Mouse (Mus musculus) embryonic facial prominence, embryonic 13.5 days (tissue): ENCODE results near the gene Hpn. TPM values are rescaled to one million over a fixed set of nuclear protein-coding genes. Genes with fewer than 3 reads are reported as not detected.
A peak's percentile ranks its signal among the peaks of the same experiment; 100 is the strongest.

ENCODE experiments used
- ATAC-seq: fragments of 200-750 bp; cut with Nextera tagmentation; 2 replicates; pipeline ENCODE4 v1.8.0; 2017; ENCODE audit warnings: low read depth; ENCODE audit not compliant: insufficient number of reproducible peaks, insufficient read depth, low FRiP score, low TSS enrichment
- H3K27ac ChIP-seq: fragments of 300-500 bp; sonication (generic); 2 replicates; pipeline ENCODE4 v1.5.1; 2015; ENCODE audit warnings: moderate library complexity, mild to moderate bottlenecking, inconsistent platforms
- H3K27me3 ChIP-seq: fragments of 300-500 bp; sonication (generic); 2 replicates; pipeline ENCODE4 v1.6.1; 2015; ENCODE audit warnings: mild to moderate bottlenecking, inconsistent platforms
- H3K36me3 ChIP-seq: fragments of 300-500 bp; sonication (generic); 2 replicates; pipeline ENCODE4 v1.6.1; 2015; ENCODE audit warnings: mild to moderate bottlenecking, inconsistent platforms
- H3K4me1 ChIP-seq: fragments of 300-500 bp; sonication (generic); 2 replicates; pipeline ENCODE4 v1.6.1; 2015; ENCODE audit warnings: inconsistent platforms
- H3K4me2 ChIP-seq: fragments of 300-500 bp; sonication (generic); 2 replicates; pipeline ENCODE4 v1.6.1; 2015; ENCODE audit warnings: moderate library complexity, mild to moderate bottlenecking, inconsistent platforms
- H3K4me3 ChIP-seq: fragments of 300-500 bp; sonication (generic); 2 replicates; pipeline ENCODE4 v1.5.1; 2015; ENCODE audit warnings: mild to moderate bottlenecking, inconsistent platforms
- H3K9ac ChIP-seq: fragments of 300-500 bp; sonication (generic); 2 replicates; pipeline ENCODE4 v1.6.1; 2015; ENCODE audit warnings: mild to moderate bottlenecking, inconsistent platforms
- H3K9me3 ChIP-seq: fragments of 300-500 bp; sonication (generic); 2 replicates; pipeline ENCODE4 v1.6.1; 2016; ENCODE audit warnings: inconsistent platforms
- WGBS: fragments of 180-500 bp; shearing (Covaris S2); methylation state at CpG from one replicate; pipeline ENCODE4 v1.1.7; 2015; ENCODE audit warnings: mixed read lengths; 5-methylcytosine and 5-hydroxymethylcytosine counted together
- polyA plus RNA-seq: library from polyadenylated mRNA; unstranded; fragments of >200 nt; fragmentation: Nextera tagmentation; extraction: Ambion mirVana; gene quantifications from 2 replicates; pipeline ENCODE4 v1.2.1, GENCODE M21; 2015

Gene Hpn
- polyA plus RNA-seq, 1 experiment from 2014 or later, result 5.6 TPM

GRCm38 (mm10) chr7:31119556-31119955 is 4.5 kb upstream of the Hpn start:
- no peak for ATAC-seq
- H3K27me3 ChIP-seq, result peaks cover 4% of the 10 kb centered on the region; the same call in 1 of the 2 replicates

DNA sequence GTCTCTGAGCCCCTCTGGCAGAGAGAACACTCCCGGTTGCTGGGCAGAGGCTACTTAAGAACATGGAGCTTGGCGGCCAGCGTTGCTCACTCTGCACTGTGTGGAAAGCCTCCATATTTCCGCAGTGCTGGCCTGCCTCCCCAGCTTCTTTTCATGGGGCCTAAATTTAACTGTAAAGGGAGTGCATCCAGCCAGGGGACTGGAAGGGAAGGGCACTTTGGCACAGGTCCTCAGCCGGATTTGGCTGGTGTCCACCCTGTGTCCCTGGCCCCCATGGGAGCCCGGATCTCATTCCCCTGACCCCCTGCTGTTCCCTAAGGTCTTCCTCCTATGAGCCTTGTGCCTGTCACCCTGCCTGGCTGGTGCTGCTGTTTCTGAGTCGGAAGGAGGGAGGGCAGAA is 3.4 kb upstream of the Hpn start:
- H3K27me3 ChIP-seq, result no peaks in the 10 kb centered on the region
- no peaks in the 10 kb centered on the region for H3K36me3 ChIP-seq
- 69% methylated on average over 7 of the region's 7 CpGs for WGBS
- H3K9me3 ChIP-seq, result no peaks in the 10 kb centered on the region
- no peak overlapping the region for H3K9ac ChIP-seq
- ATAC-seq, result no peak
- H3K27ac ChIP-seq, result no peak overlapping the region
- H3K4me1 ChIP-seq, result peaks cover 20% of the 10 kb centered on the region
- no peak overlapping the region for H3K4me2 ChIP-seq
- no peak overlapping the region for H3K4me3 ChIP-seq

More at GRCm38 (mm10) chr7:31119556-31119955, 4.5 kb upstream of the Hpn start:
- peaks cover 20% of the 10 kb centered on the region for H3K4me1 ChIP-seq
- no peak overlapping the region for H3K27ac ChIP-seq
- no peaks in the 10 kb centered on the region for H3K36me3 ChIP-seq
- no peak overlapping the region for H3K9ac ChIP-seq
- WGBS, result 86% methylated on average over 5 of the region's 5 CpGs
- H3K9me3 ChIP-seq, result no peaks in the 10 kb centered on the region
- no peak overlapping the region for H3K4me3 ChIP-seq
- H3K4me2 ChIP-seq, result no peak overlapping the region

DNA sequence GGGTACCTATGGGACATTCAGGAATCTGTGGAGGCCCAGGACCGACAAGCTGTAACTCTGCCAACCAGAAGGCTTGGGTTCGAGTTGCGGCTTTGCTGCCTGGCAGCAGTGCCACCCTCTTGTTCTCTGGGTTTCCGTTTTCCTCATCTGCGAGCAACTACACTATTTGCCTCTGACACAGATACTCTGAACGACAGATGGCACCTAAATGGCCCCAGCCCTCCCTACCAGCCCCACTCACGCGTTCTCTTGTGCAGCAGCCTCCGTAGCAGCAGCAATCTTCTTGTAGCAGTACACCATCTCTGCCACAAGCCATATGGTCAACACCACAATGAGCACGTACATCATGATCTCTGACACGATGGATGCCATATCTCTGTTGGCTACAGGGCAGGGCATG is 2.4 kb upstream of the Hpn start:
- no peak overlapping the region for H3K4me3 ChIP-seq
- H3K36me3 ChIP-seq, result no peaks in the 10 kb centered on the region
- no peaks in the 10 kb centered on the region for H3K9me3 ChIP-seq
- no peak overlapping the region for H3K4me2 ChIP-seq
- peaks cover 20% of the 10 kb centered on the region for H3K4me1 ChIP-seq
- H3K9ac ChIP-seq, result no peak overlapping the region
- H3K27me3 ChIP-seq, result no peaks in the 10 kb centered on the region
- no peak for ATAC-seq
- WGBS, result 89% methylated on average over 11 of the region's 11 CpGs
- no peak overlapping the region for H3K27ac ChIP-seq

GRCm38 (mm10) chr7:31116721-31117145 is 1.6 kb upstream of the Hpn start:
- Histone ChIP-seq H3K36me3 (no peaks in the 10 kb centered on the region), H3K4me3 (no peak overlapping the region), H3K4me1 (peaks cover 20% of the 10 kb centered on the region), H3K27ac (no peak overlapping the region), H3K27me3 (no peaks in the 10 kb centered on the region), H3K4me2 (0 out of 2 replicates have a peak overlapping the region, but pooled peaks have one; percentile 2), H3K9ac (no peak overlapping the region), H3K9me3 (no peaks in the 10 kb centered on the region)
- no peak for ATAC-seq
- WGBS, result 48% methylated on average over 16 of the region's 16 CpGs

DNA sequence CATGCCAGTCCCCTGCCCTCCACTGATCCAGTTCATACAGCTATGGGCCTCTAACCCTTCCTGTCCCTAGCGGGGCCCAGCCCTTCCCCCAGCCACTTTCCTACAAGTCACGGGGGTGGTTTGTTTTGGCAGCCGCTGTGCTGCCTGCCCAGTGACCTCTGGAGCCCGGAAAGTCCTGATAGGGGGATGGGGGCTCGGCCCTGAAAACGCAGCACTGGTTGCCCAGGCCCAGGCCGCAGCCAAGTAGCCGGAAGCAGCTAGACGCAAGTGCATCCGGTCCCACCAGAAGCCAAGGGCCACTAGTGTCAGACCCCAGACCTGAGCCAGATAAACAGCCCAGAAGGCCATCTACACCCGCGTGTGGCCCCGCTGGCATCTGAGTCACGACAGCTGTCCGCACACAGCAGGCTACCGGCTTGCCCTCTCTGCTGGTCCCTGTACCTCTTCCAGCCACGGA is 525 bp upstream of the Hpn start:
- no peak for ATAC-seq
- peak overlapping the region; percentile 20; the same call in 1 of the 2 replicates for H3K4me3 ChIP-seq
- H3K9ac ChIP-seq, result 0 out of 2 replicates have a peak overlapping the region, but pooled peaks have one; percentile 44
- peaks cover 14% of the 10 kb centered on the region for H3K4me1 ChIP-seq
- peak overlapping the region; percentile 47 for H3K4me2 ChIP-seq
- H3K36me3 ChIP-seq, result no peaks in the 10 kb centered on the region
- no peaks in the 10 kb centered on the region for H3K27me3 ChIP-seq
- no peaks in the 10 kb centered on the region for H3K9me3 ChIP-seq
- peak overlapping the region; percentile 33; the same call in 1 of the 2 replicates for H3K27ac ChIP-seq
- WGBS, result 18% methylated on average over 17 of the region's 17 CpGs

- Histone ChIP-seq H3K4me2 (peak overlapping the region; percentile 47), H3K27me3 (no peaks in the 10 kb centered on the region), H3K36me3 (no peaks in the 10 kb centered on the region), H3K9me3 (no peaks in the 10 kb centered on the region), H3K27ac (no peak overlapping the region), H3K4me3 (peak overlapping the region; percentile 20; the same call in 1 of the 2 replicates), H3K4me1 (peaks cover 14% of the 10 kb centered on the region), H3K9ac (no peak overlapping the region)
- ATAC-seq, result no peak
- 53% methylated on average over 10 of the region's 10 CpGs for WGBS
These were observed 444 bp downstream of the Hpn start for GRCm38 (mm10) chr7:31114646-31115045.

DNA sequence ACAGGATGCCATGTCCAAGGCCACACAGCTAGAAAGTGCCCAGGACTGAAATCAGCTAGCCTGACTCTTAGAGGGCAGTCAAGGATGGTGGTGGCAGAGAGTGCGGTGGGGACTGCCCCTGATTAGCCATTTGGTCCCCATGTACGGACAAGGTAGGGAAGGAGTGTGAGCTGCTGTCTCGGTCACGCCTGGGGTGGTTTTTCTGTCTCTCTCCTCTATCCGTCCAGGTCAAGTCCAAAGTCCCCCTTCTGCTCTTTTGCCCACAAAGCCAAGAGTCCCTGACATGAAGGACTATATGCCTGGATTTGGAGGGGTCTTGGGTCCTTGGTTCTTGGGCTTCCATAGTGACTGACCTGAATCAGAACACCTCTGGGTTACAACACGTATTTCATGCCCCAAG is 1.3 kb downstream of the Hpn start:
- WGBS, result 80% methylated on average over 6 of the region's 6 CpGs
- no peak for ATAC-seq
- peaks cover 14% of the 10 kb centered on the region for H3K4me1 ChIP-seq
- no peaks in the 10 kb centered on the region for H3K27me3 ChIP-seq
- H3K9me3 ChIP-seq, result no peaks in the 10 kb centered on the region
- H3K27ac ChIP-seq, result no peak overlapping the region
- H3K36me3 ChIP-seq, result no peaks in the 10 kb centered on the region
- no peak overlapping the region for H3K4me2 ChIP-seq
- no peak overlapping the region for H3K9ac ChIP-seq
- H3K4me3 ChIP-seq, result no peak overlapping the region

- 42% methylated on average over 4 of the region's 4 CpGs for WGBS
These were observed 3.1 kb downstream of the Hpn start for GRCm38 (mm10) chr7:31112036-31112435.

DNA sequence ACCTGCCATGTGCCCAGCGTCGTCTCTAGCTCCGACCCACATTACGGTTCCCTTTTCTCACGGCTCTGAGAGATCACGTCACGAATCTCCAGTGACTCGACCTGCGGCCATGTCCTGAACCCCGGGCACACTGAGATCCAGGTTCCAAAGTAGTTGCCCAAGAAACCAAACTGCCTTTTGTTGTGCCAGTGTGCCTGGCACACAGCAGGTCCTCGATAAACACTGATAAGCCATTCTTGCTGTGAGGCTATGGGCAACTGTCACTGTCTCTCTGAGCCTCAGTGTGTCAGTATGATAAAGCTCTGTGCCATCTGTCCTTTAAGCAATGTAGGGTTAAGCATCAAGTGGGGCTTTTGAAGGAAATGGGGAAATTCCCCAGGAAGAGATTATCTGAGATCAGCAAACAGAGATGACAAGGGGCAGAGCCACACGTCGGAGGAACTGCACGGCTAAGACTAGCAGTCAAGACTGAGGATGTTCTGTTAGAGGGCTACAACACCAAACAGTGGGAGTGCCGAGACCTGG is 4.2 kb downstream of the Hpn start:
- H3K4me3 ChIP-seq, result no peak overlapping the region
- H3K9me3 ChIP-seq, result no peaks in the 10 kb centered on the region
- no peak for ATAC-seq
- H3K4me2 ChIP-seq, result no peak overlapping the region
- WGBS, result 79% methylated on average over 15 of the region's 15 CpGs
- no peak overlapping the region for H3K9ac ChIP-seq
- H3K27me3 ChIP-seq, result no peaks in the 10 kb centered on the region
- peaks cover 13% of the 10 kb centered on the region for H3K4me1 ChIP-seq
- H3K27ac ChIP-seq, result no peak overlapping the region
- no peaks in the 10 kb centered on the region for H3K36me3 ChIP-seq

More at GRCm38 (mm10) chr7:31112036-31112435, 3.1 kb downstream of the Hpn start:
- Histone ChIP-seq H3K36me3 (no peaks in the 10 kb centered on the region), H3K27me3 (no peaks in the 10 kb centered on the region), H3K4me2 (no peak overlapping the region), H3K4me3 (no peak overlapping the region), H3K9me3 (no peaks in the 10 kb centered on the region), H3K27ac (no peak overlapping the region), H3K9ac (no peak overlapping the region), H3K4me1 (peaks cover 14% of the 10 kb centered on the region)
- no peak for ATAC-seq

DNA sequence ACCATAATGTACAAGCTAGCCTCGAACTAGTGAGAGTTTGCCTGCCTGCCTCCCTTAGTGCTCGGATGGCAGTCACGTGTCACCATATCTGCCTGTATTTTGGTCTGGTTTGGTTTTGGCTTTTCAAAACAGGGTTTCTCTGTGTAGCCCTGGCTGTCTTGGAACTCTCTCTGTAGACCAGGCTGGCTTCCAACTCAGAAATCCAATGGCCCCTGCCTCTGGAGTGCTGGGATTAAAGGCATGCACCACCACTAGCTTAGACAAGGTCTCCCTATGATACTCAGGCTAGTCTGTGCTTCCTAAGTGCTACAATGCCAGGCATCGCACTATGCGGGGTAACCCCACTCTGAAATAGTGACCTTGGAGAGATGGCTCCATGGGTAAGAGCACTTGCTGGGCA is 5.3 kb downstream of the Hpn start:
- no peak for ATAC-seq
- no peaks in the 10 kb centered on the region for H3K27me3 ChIP-seq
- no peak overlapping the region for H3K27ac ChIP-seq
- no peak overlapping the region for H3K4me3 ChIP-seq
- no peak overlapping the region for H3K9ac ChIP-seq
- no peaks in the 10 kb centered on the region for H3K9me3 ChIP-seq
- WGBS, result 85% methylated on average over 5 of the region's 5 CpGs
- H3K4me1 ChIP-seq, result peaks cover 2% of the 10 kb centered on the region; the same call in 1 of the 2 replicates
- H3K36me3 ChIP-seq, result no peaks in the 10 kb centered on the region
- no peak overlapping the region for H3K4me2 ChIP-seq

DNA sequence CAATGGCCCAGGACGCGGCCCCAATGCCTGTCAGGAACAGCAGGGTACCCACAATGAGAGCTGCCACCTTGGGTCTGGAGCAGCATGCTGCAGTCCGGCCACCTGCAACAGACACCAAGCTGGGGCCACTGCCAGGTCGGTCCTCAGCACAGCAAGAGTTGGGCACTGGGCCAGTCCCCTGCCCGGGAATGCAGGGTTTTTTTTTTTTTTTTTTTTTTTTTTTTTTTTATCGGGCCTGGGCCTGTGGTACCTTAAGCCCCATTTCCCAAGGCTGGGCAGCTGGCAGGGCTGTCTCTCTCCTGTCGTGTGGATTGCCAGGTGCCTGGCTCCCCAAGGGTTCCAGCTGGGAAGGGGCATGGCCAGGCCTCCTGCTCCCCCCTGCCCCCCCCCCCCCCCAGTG is 6.0 kb downstream of the Hpn start:
- H3K4me1 ChIP-seq, result no peaks in the 10 kb centered on the region
- H3K27me3 ChIP-seq, result no peaks in the 10 kb centered on the region
- H3K27ac ChIP-seq, result no peak overlapping the region
- H3K36me3 ChIP-seq, result no peaks in the 10 kb centered on the region
- no peaks in the 10 kb centered on the region for H3K9me3 ChIP-seq
- ATAC-seq, result no peak
- no peak overlapping the region for H3K4me3 ChIP-seq
- H3K9ac ChIP-seq, result no peak overlapping the region
- H3K4me2 ChIP-seq, result no peak overlapping the region
- WGBS, result 48% methylated on average over 7 of the region's 7 CpGs

GRCm38 (mm10) chr7:31107781-31108180 is 7.3 kb downstream of the Hpn start:
- H3K9ac ChIP-seq, result no peak overlapping the region
- no peak overlapping the region for H3K27ac ChIP-seq
- no peak for ATAC-seq
- H3K9me3 ChIP-seq, result no peaks in the 10 kb centered on the region
- no peak overlapping the region for H3K4me3 ChIP-seq
- no peaks in the 10 kb centered on the region for H3K27me3 ChIP-seq
- H3K4me1 ChIP-seq, result no peaks in the 10 kb centered on the region
- no peaks in the 10 kb centered on the region for H3K36me3 ChIP-seq
- no peak overlapping the region for H3K4me2 ChIP-seq
- 84% methylated on average over 11 of the region's 11 CpGs for WGBS
